Mouse (Mus musculus) embryonic facial prominence, embryonic 10.5 days (tissue): ENCODE measurements around the gene Cpsf4. TPM values are rescaled to one million over a fixed set of nuclear protein-coding genes. Genes with fewer than 3 reads are reported as not detected.
"Not testable (repeated sequence)": the region's sequence is repeated elsewhere in the genome, so short reads cannot be mapped to it uniquely, and the experiment has no call there.

Experiments used
- DNase-seq: peaks from one replicate; pipeline ENCODE4 v3.0.0-alpha.2; 2017; ENCODE audit warnings: low spot score
- H3K27ac ChIP-seq: fragments of 300-500 bp; sonication (generic); replicated peaks from 2 replicates; pipeline ENCODE4 v1.5.1; 2016; ENCODE audit warnings: mild to moderate bottlenecking
- H3K27me3 ChIP-seq: fragments of 300-500 bp; sonication (generic); replicated peaks from 2 replicates; pipeline ENCODE4 v1.6.1; 2016; ENCODE audit warnings: low read depth, mild to moderate bottlenecking; ENCODE audit not compliant: poor library complexity, severe bottlenecking
- H3K36me3 ChIP-seq: fragments of 300-500 bp; sonication (generic); replicated peaks from 2 replicates; pipeline ENCODE4 v1.6.1; 2016; ENCODE audit warnings: mild to moderate bottlenecking, moderate library complexity
- H3K4me1 ChIP-seq: fragments of 300-500 bp; sonication (generic); 2 replicates; pipeline ENCODE4 v1.6.1; 2016
- H3K4me3 ChIP-seq: fragments of 300-500 bp; sonication (generic); 2 replicates; pipeline ENCODE4 v1.5.1; 2016; ENCODE audit warnings: mild to moderate bottlenecking, moderate library complexity
- H3K9me3 ChIP-seq: fragments of 300-500 bp; sonication (generic); 2 replicates; pipeline ENCODE4 v1.6.1; 2016; ENCODE audit warnings: mild to moderate bottlenecking
- WGBS: fragments of 180-500 bp; shearing (Covaris S2); methylation state at CpG from one replicate; pipeline ENCODE4 v1.1.7; 2016; 5-methylcytosine and 5-hydroxymethylcytosine counted together
- polyA plus RNA-seq: library from polyadenylated mRNA; unstranded; fragments of >200 nt; fragmentation: Nextera tagmentation; extraction: Ambion mirVana; gene quantifications from 2 replicates; pipeline ENCODE4 v1.2.1, GENCODE M21; 2016

Cpsf4 gene
- 87.0 and 91.9 TPM in 2 replicates for polyA plus RNA-seq

DNA sequence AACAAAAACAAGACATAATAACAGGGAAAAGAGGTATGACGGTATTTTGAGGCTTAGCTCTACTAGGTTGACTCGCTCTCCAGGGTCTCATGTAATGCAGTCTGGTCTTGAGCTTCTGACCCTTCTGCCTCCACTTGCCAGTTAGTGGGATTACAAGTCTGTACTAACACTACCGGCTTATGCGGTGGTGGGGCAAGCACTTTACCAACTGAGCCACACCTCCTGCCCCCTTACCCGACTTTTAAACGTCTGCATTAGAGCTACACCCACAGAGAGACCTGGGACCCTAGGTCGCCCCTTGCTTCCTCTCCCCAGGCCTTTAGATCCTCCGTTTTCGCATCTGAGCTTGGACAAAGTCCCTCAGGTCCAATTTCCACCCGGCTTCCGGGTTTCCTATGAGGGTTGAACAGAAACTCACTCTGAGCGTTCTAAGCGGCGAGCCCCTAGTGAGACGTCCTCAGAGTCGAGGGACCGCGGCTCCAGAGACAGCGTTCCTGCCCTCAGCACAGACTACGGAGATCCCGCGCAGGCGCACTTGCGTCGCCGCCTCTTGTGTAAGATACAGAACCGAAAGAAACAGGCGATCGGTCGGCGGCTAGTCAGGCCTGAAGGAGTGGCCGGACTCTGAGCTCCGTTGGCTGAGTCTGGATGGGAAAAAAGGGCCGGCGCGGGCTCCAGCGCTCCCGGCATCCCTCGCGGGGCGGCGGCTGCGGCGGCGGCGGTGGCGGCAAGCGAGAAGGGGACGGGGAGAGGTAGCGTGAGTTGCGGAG lies at the start of gene Cpsf4, which contains the start of gene Ptcd1:
Cpsf4 (plus strand) TSS at position 678 of the 770 bp plus-strand sequence.
Ptcd1 (minus strand) TSS at position 573 of the 770 bp plus-strand sequence.
- Histone ChIP-seq H3K4me3 (peak within 1 kb of the TSS; percentile 87), H3K4me1 (peaks cover 33% of the 10 kb centered on the region), H3K27me3 (no peaks in the 10 kb centered on the region), H3K27ac (peak within 1 kb of the TSS; percentile 92), H3K9me3 (no peaks in the 10 kb centered on the region), H3K36me3 (peaks cover 56% of the 10 kb centered on the region)
- DNase-seq: peak; percentile 99
- under 1% methylated on average over 51 of the region's 51 CpGs for WGBS

DNA sequence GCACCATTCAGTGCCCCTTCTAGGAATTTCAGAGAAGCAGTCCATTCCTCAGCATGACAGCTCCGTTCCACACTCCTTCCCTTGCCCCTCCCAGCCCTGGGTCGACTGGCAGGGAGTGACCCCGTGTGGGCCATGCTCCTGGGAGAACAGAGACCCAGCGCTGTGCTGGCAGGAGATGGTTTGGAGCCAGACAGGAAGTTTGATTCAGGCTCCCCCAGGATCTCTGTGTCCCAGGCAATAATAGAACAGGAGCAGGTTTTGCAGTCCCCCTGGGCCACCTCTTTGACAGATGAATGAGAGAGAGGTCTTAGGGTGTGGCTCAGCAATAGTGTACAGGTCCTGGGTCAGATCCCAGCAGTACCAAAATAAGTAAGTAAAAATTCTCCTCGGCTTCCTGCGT lies 49.0 kb upstream of the Cpsf4 start:
- Histone ChIP-seq H3K27me3 (peaks cover 30% of the 10 kb centered on the region), H3K9me3 (0 out of 2 replicates have a peak, but pooled peaks cover 4% of the 10 kb centered on the region), H3K36me3 (peaks cover 17% of the 10 kb centered on the region), H3K4me3 (no peak overlapping the region), H3K4me1 (peaks cover 24% of the 10 kb centered on the region), H3K27ac (no peak overlapping the region)
- WGBS: 63% methylated on average over 6 of the region's 6 CpGs
- DNase-seq: no peak

DNA sequence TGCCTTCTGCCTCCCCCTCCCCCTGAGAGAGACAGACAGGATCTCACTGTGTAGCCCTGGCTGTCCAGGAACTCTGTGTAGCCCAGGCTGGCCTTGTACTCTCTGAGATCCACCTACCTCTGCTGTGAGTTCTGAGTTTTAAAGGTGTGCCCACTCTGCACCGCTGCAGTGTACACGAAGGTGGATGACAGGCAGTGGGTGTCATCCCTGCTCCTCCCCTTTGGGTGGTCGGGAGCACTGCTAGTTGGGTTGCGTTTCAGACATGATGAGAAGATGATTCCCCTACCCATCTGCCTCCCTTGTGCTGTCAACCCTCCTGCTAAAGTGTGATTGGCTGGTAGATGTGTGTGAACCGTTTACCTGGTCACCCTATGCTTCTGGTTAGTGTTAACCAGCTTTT lies 48.6 kb upstream of the Cpsf4 start:
- Histone ChIP-seq H3K9me3 (0 out of 2 replicates have a peak, but pooled peaks cover 4% of the 10 kb centered on the region), H3K27ac (no peak overlapping the region), H3K4me3 (no peak overlapping the region), H3K27me3 (peaks cover 27% of the 10 kb centered on the region), H3K36me3 (peaks cover 22% of the 10 kb centered on the region), H3K4me1 (peaks cover 24% of the 10 kb centered on the region)
- 88% methylated on average over 5 of the region's 5 CpGs for WGBS
- DNase-seq: no peak

DNA sequence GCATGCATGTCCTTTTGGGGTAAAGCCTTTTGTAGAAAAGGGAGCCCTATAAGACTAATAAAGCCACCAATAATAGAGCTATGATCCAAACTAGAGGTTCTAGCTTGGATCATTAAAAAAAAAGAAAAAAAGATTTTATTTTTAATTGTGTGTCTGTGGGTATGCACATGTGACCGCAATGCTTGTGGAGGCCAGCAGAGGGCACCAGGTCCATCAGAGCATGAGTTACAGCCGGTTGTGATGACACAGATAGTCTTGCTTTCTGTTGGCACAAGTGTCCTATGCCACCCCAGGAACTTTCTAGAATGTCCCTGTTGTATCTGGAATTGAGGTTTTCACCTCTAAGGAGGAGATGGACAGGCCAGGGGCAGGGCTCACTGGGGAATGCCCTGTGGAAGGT lies 47.6 kb upstream of the Cpsf4 start:
- 85% methylated on average over 2 of the region's 2 CpGs for WGBS

DNA sequence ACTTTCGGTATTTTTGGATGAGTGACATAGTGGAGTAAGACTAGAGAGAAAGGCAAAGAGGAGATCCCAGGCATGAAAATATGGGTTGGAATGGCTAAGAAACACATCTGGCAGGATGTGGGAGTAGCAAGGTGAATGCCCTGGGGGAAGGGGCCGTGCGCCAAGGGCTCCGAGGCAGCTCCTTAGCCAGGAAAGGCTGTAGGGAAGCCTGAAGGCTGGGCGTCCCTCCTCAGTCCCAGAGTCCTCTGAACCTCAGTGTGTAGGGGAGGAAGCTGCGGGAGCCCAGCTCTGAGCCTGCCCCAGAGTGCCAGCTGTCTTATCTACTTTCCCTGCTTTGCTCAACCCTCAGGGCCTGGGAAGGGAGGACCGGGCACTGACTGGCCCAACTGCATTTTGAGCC lies 46.1 kb upstream of the Cpsf4 start:
- no peak overlapping the region for H3K4me3 ChIP-seq
- 0 out of 2 replicates have a peak overlapping the region, but pooled peaks have one; percentile 4 for H3K27ac ChIP-seq
- WGBS: 63% methylated on average over 7 of the region's 7 CpGs
- no peak for DNase-seq
- H3K36me3 ChIP-seq: peaks cover 47% of the 10 kb centered on the region
- peaks cover 10% of the 10 kb centered on the region for H3K4me1 ChIP-seq
- H3K9me3 ChIP-seq: 0 out of 2 replicates have a peak, but pooled peaks cover 4% of the 10 kb centered on the region
- peaks cover 2% of the 10 kb centered on the region for H3K27me3 ChIP-seq

More for the DNA sequence above, 47.6 kb upstream of the Cpsf4 start:
- 0 out of 2 replicates have a peak, but pooled peaks cover 4% of the 10 kb centered on the region for H3K9me3 ChIP-seq
- no peak overlapping the region for H3K27ac ChIP-seq
- DNase-seq: no peak
- H3K27me3 ChIP-seq: peaks cover 18% of the 10 kb centered on the region
- H3K36me3 ChIP-seq: peaks cover 31% of the 10 kb centered on the region
- H3K4me3 ChIP-seq: no peak overlapping the region
- H3K4me1 ChIP-seq: peaks cover 15% of the 10 kb centered on the region

DNA sequence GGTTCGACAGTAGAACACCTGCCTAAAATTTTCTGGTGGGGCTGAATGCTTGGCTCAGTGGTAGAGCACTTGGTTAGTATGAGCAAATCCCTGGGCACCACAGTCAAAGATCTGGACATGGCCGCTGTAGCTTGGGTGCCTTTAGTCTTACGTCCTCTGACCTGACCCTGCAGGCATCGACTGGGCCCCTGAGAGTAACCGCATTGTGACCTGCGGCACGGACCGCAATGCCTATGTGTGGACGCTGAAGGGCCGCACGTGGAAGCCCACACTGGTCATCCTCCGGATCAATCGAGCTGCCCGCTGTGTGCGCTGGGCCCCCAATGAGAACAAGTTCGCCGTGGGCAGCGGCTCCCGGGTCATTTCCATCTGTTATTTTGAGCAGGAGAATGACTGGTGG lies 43.6 kb upstream of the Cpsf4 start:
- Histone ChIP-seq H3K4me1 (peaks cover 10% of the 10 kb centered on the region), H3K27me3 (no peaks in the 10 kb centered on the region), H3K9me3 (0 out of 2 replicates have a peak, but pooled peaks cover 4% of the 10 kb centered on the region), H3K4me3 (no peak overlapping the region), H3K27ac (no peak overlapping the region), H3K36me3 (peaks cover 71% of the 10 kb centered on the region)
- WGBS: 95% methylated on average over 19 of the region's 19 CpGs
- no peak for DNase-seq

DNA sequence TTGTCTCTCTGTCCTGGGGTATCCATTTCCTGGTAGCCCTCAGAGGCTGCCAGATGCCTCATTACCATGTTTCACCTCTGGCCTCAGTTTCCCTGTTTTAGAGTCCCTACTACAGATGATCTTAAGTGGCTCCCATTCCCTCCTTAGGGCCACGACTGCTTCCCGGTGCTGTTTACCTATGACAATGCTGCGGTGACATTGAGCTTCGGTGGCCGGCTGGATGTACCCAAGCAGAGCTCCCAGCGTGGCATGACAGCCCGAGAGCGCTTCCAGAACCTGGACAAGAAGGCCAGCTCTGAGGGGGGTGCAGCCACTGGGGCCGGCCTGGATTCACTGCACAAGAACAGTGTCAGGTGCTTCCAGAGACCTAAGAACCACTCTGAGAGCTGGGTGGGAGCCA lies 40.4 kb upstream of the Cpsf4 start:
- H3K36me3 ChIP-seq: peaks cover 99% of the 10 kb centered on the region
- H3K27ac ChIP-seq: no peak overlapping the region

DNA sequence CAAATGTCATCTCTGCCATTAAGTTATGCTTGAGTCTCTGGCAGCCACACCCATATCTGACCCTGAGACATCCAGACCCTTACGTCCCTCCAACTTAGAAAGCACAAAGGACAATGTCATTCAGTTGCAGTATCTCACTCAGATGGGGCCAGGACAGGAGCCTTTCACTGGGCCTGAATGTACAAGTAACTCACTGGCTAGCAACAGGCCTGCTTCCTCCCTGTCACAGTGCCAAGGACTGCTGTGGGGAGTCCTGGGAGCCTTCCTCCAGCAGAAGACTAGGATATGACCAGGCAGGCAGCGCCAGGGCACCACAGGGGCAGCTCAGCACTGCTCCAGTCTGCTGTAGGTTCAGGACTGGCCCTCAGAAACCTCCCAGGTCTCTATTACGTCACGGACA lies 37.9 kb upstream of the Cpsf4 start:
- no peak overlapping the region for H3K4me3 ChIP-seq

More for the DNA sequence above, 40.4 kb upstream of the Cpsf4 start:
- Histone ChIP-seq H3K4me1 (no peaks in the 10 kb centered on the region), H3K9me3 (no peaks in the 10 kb centered on the region), H3K27me3 (no peaks in the 10 kb centered on the region), H3K4me3 (no peak overlapping the region)
- 95% methylated on average over 9 of the region's 9 CpGs for WGBS
- no peak for DNase-seq

DNA sequence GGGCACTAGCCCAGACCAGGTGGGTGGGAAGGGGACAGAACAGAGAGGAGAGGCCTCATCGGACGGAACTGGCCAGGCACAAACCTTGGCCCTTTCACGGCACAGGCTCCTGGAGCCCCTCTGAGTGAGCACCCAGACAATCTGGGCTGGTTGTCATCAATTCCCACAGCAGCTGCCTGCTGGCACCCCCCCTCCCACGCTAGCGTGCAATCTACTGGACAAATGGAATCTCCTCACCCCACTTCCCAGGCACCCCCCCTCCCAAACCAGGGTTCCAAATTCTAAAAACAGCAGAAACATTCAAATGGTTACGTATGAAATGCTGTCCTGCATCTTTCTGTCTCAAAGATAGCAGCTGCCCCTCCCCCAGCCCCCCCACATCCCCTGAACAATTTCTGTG lies 37.2 kb upstream of the Cpsf4 start:
- H3K9me3 ChIP-seq, DNase-seq, H3K4me1 ChIP-seq, H3K27me3 ChIP-seq, H3K27ac ChIP-seq, H3K4me3 ChIP-seq: not testable (repeated sequence)
- 97% methylated on average over 6 of the region's 6 CpGs for WGBS
- peaks cover 100% of the 10 kb centered on the region for H3K36me3 ChIP-seq

More for the DNA sequence above, 37.9 kb upstream of the Cpsf4 start:
- H3K36me3 ChIP-seq: peaks cover 100% of the 10 kb centered on the region
- WGBS: 95% methylated on average over 4 of the region's 4 CpGs
- no peaks in the 10 kb centered on the region for H3K4me1 ChIP-seq
- H3K27me3 ChIP-seq: no peaks in the 10 kb centered on the region
- H3K27ac ChIP-seq: no peak overlapping the region
- H3K9me3 ChIP-seq: no peaks in the 10 kb centered on the region
- no peak for DNase-seq

DNA sequence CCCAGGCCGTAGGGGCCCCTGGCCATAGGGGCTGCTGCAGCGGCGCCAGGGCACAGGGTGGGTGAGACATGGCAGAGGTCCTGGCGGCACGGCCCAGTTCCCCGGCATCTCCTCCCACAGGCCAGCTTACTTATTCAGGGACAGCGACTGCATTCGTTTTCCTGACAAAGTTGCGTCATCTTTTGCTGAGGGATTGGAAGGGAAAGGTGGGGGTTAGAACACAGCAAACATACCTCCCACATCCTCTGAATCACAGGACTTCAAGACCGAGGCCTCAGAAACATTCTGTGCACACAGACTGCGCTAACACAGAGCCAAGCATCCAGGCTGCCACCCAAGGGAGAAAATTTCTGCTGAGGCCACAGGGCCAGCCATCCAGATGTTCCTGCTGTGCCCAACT lies 36.8 kb upstream of the Cpsf4 start:
- peaks cover 100% of the 10 kb centered on the region for H3K36me3 ChIP-seq
- no peak for DNase-seq
- H3K27ac ChIP-seq: no peak overlapping the region
- no peak overlapping the region for H3K4me3 ChIP-seq
- H3K4me1 ChIP-seq: no peaks in the 10 kb centered on the region
- no peaks in the 10 kb centered on the region for H3K27me3 ChIP-seq
- WGBS: 90% methylated on average over 11 of the region's 11 CpGs
- no peaks in the 10 kb centered on the region for H3K9me3 ChIP-seq

DNA sequence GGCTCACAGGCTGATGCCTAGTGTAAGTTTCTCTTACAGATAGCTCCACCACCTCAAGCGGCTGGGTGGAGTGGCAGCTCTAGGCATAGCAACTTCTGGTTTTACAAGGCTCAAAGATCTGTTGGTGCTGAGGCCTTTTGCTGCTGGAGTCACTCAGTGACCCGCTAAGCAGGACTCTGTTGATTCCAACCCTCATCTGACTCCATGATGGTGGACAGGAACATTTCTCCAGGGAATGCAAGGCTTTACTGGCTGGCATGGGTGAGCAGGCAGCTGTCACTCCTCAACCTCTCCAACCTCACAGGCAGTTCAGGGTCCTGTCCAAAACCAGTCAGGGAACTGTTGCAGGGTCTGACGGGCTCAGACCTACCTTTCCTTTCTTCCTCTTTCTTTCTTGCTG lies 36.0 kb upstream of the Cpsf4 start:
- no peak for DNase-seq
- H3K36me3 ChIP-seq: peaks cover 100% of the 10 kb centered on the region
- H3K27ac ChIP-seq: no peak overlapping the region
- WGBS: 96% methylated on average over 3 of the region's 3 CpGs
- no peaks in the 10 kb centered on the region for H3K4me1 ChIP-seq
- H3K9me3 ChIP-seq: no peaks in the 10 kb centered on the region
- no peak overlapping the region for H3K4me3 ChIP-seq
- H3K27me3 ChIP-seq: no peaks in the 10 kb centered on the region

DNA sequence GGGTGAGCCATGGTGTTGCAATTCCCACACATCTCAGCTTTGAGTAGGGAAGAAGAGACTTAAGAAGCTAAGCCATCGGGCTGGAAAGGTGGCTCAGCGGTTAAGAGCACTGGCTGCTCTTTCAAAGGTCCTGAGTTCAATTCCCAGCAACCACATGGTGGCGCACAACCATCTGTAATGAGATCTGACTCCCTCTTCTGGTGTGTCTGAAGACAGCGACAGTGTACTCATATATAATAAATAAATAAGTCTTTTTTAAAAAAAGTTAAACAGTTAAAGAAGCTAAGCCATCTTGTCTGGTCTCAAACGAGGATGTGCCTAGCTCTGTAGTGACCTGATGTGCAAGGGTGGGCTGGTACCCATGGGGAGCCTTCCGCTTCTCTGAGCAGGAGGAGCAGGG lies 33.7 kb upstream of the Cpsf4 start:
- DNase-seq, H3K4me3 ChIP-seq: not testable (repeated sequence)

DNA sequence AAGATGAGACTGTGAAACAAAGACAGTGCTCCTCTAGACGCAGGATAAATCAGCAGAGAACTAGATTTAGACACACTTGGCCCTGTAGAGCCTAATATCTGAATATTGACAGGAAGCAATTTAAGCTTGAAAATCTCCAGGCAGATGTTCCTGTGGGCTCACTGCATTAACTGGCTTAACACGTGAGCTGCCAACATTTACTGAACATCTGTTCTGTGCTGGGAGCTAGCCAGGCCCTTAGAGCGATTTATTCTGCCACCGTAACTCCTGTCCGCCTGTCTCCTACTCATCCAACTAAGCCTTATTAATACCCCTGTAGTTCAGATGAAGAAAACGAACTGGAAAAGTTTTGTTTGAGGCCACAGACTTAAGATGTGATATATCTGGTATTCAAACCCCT lies 28.2 kb upstream of the Cpsf4 start:
- Histone ChIP-seq H3K4me1 (peaks cover 26% of the 10 kb centered on the region), H3K9me3 (no peaks in the 10 kb centered on the region), H3K4me3 (peak overlapping the region; percentile 93), H3K36me3 (peaks cover 68% of the 10 kb centered on the region), H3K27ac (peak overlapping the region; percentile 98), H3K27me3 (no peaks in the 10 kb centered on the region)
- no peak for DNase-seq
- 25% methylated on average over 6 of the region's 6 CpGs for WGBS

More for the DNA sequence above, 33.7 kb upstream of the Cpsf4 start:
- H3K9me3 ChIP-seq, H3K27me3 ChIP-seq, H3K4me1 ChIP-seq, H3K27ac ChIP-seq: not testable (repeated sequence)
- 92% methylated on average over 6 of the region's 6 CpGs for WGBS
- peaks cover 97% of the 10 kb centered on the region for H3K36me3 ChIP-seq
